Mouse (Mus musculus) urinary bladder, postnatal 14 days (tissue): ENCODE measurements around the gene Ptcd3.
"Not testable (repeated sequence)": the region's sequence is repeated elsewhere in the genome, so short reads cannot be mapped to it uniquely, and the experiment has no call there.

Experiments
- DNase-seq: peaks from one replicate; pipeline ENCODE4 v3.0.0; 2021; ENCODE audit warnings: low spot score

Gene Ptcd3

DNA sequence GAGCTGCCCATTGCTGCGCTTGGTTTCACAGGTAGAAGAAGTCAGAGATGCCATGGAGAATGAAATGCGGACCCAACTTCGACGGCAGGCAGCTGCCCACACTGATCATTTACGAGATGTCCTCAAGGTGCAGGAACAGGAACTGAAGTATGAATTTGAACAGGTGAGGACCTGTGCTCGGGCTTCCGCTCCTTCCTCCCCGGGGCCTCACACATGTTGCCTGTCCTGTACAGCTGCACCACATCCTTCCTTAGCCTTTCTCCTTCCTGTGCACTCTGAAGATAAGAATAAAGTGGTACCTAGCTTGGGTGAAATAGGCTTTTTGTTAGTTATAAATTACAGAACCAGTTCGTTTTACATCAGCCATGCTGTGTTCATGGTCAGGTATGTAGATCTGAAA, 37.2 kb downstream of the Ptcd3 start:
- DNase-seq, result no peak

- DNase-seq, result no peak
These were observed 39.7 kb downstream of the Ptcd3 start for GRCm38 (mm10) chr6:71868809-71869208.

GRCm38 (mm10) chr6:71867751-71868150, 40.8 kb downstream of the Ptcd3 start:
- DNase-seq, result no peak

GRCm38 (mm10) chr6:71846906-71847305, 61.6 kb downstream of the Ptcd3 start:
- DNase-seq, result not testable (repeated sequence)

GRCm38 (mm10) chr6:71840597-71841290, 67.8 kb downstream of the Ptcd3 start:
- DNase-seq, result no peak

DNA sequence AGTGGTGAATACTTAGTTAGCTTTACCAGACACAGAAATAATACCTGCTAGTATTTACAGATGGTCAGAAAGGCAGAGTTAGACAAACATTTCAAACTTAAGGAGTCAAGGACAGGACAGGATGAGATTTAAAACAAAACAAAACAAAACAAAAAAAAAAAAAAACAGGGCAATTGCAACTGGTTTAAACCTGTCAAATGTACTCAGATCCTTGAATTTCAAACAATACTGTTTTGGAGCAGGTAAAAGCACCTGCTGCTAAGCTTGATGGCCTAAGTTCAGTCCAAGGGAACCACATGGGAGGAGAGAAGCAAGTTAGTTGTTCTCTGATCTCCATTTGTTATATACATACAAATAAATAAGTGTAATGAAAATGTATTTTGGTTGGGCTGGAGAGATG, 68.7 kb downstream of the Ptcd3 start:
- DNase-seq, result no peak

DNA sequence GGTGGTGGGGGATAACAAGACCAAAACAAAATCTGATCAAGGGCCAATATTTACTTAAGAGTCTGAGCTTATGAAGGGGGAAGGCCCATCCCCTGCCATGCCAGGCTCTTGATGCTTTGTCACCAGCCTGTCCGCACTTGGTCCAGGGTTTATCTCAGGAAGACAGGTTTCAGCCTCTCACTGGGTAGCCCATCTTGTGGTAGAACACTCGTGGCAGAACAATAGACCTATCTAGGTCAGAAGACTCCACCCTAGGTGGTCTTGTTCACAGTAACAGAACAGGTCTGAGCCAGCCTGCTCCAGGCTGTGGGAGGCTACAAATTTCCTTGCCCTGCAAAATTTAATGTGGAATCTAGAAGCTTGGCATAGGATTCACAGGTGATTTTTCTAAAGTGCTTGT, 71.7 kb downstream of the Ptcd3 start:
- DNase-seq, result no peak

DNA sequence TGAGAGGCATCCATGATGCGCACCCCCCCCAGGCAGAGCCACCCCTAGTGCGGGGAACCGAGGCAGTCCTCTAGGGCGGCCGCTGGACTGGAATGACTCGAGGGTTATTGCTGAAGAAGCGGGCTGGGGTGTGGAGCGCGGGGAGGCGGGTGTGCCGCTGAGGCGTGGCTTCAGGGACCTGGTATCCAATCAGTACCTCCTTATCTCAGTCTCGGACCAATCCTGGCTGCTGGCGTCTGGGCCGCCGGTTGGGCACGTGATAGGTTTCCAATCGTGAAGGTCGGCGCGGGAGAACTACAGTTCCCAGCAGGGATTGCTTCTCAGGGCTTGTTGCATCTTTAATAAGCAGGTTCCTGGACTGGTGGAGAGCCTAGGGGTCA, 77.0 kb downstream of the Ptcd3 start:
- peak; percentile 95 for DNase-seq

DNA sequence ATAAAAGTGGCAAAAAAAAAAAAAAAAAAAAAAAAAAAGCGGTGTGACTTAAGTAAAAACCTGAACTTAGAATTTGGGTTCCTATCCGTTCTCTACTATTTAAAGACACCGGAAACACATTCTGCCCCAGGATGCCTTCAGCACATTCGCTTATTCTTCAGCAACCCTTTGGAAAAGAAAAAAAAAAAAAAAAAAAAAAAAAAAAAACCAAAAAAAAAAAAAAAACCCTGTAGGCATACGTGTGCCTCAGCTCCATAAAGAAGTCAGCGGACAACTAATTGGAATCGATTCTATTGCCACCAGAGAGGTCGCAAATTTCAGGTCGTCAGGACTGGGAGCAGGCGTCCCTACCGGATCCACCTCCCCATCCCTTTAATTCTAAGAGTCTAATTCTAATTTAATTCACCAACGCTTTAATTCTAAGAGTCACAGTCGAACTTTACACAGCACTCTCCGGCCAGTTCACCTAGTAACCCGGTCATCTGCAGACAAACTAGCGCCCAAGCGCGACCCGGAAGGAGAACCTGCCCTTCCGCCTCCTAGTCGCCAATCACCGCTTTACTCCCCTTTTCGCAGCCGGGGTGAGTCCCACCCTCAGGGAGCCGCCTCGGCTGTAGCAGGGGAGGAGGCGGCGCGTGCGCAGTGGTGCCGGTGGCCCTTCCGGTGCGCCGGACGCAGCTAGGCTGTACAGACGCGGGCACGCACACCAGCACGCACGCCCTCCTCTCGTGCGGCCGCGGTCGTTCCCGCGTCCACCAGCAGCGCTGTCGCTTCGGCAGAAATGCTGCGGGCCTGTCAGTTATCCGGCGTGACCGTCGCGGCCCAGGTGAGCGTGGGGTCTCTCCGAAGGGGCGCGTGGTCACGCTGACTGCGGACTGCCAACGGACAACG, 77.6 kb downstream of the Ptcd3 start, which contains the start of gene Immt:
Gene Immt (plus strand): TSS at position 642 of the 891 bp plus-strand sequence.
- peak; percentile 98 for DNase-seq
